Mouse (Mus musculus): ENCODE data around the gene Mrvi1. TPM values are rescaled to one million over a fixed set of nuclear protein-coding genes. Genes with fewer than 3 reads are reported as not detected.

The Mrvi1 gene
- polyA plus RNA-seq, 1 experiment from 2014 or later = 1.3 TPM

- no peak overlapping the region for H3K27ac ChIP-seq
- no peak overlapping the region for H3K4me3 ChIP-seq
- H3K9me3 ChIP-seq (replicated peaks) = no peaks in the 10 kb centered on the region
- DNase-seq (ENCODE audit: low spot score) = no peak
- H3K36me3 ChIP-seq = no peaks in the 10 kb centered on the region
- no peaks in the 10 kb centered on the region for H3K27me3 ChIP-seq (ENCODE audit: low read depth, poor library complexity, severe bottlenecking)
- H3K4me1 ChIP-seq = peaks cover 14% of the 10 kb centered on the region
- 95% methylated on average over 3 of the region's 3 CpGs for WGBS
Observed at GRCm38 (mm10) chr7:110948579-110948978, 33.7 kb downstream of the Mrvi1 start.

DNA sequence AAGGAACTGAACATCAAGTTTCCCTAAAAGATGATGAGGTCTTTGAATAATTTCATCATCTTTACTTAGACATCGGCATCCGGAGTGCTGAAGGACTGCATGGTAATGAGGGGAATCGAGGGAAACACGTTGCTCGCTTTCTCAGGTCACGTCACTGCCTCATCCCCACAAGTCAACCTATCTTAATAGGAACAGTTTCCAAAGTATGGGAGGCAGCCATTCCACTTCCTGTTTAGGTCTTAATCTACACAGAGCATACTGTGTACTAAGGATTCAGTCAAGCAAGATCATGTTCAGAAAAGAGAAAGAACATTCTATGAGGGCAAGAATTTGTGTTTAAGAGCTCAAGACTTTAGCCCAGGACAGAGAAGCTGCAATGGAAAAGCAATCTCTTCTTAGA lies 34.6 kb downstream of the Mrvi1 start:
- WGBS = 97% methylated on average over 6 of the region's 6 CpGs
- no peaks in the 10 kb centered on the region for H3K36me3 ChIP-seq
- H3K9me3 ChIP-seq (replicated peaks) = no peaks in the 10 kb centered on the region
- H3K4me3 ChIP-seq = no peak overlapping the region
- H3K27me3 ChIP-seq (ENCODE audit: low read depth, poor library complexity, severe bottlenecking) = no peaks in the 10 kb centered on the region
- no peak for DNase-seq (ENCODE audit: low spot score)
- peaks cover 14% of the 10 kb centered on the region for H3K4me1 ChIP-seq
- no peak overlapping the region for H3K27ac ChIP-seq

- no peaks in the 10 kb centered on the region for H3K27me3 ChIP-seq (ENCODE audit: low read depth, poor library complexity, severe bottlenecking)
- H3K27ac ChIP-seq = no peak overlapping the region
- peaks cover 20% of the 10 kb centered on the region for H3K4me1 ChIP-seq
- H3K36me3 ChIP-seq = no peaks in the 10 kb centered on the region
- WGBS = 76% methylated on average over 6 of the region's 6 CpGs
- no peak for DNase-seq (ENCODE audit: low spot score)
- H3K9me3 ChIP-seq (replicated peaks) = no peaks in the 10 kb centered on the region
- no peak overlapping the region for H3K4me3 ChIP-seq
Observed at GRCm38 (mm10) chr7:110946731-110947130, 35.5 kb downstream of the Mrvi1 start.

- Histone ChIP-seq H3K36me3 (no peaks in the 10 kb centered on the region), H3K9me3 (replicated peaks) (no peaks in the 10 kb centered on the region), H3K4me1 (peaks cover 18% of the 10 kb centered on the region), H3K27me3 (ENCODE audit: low read depth, poor library complexity, severe bottlenecking) (no peaks in the 10 kb centered on the region), H3K27ac (no peak overlapping the region), H3K4me3 (no peak overlapping the region)
- 90% methylated on average over 5 of the region's 5 CpGs for WGBS
- DNase-seq (ENCODE audit: low spot score) = no peak
Observed at GRCm38 (mm10) chr7:110944321-110944720, 37.9 kb downstream of the Mrvi1 start.

DNA sequence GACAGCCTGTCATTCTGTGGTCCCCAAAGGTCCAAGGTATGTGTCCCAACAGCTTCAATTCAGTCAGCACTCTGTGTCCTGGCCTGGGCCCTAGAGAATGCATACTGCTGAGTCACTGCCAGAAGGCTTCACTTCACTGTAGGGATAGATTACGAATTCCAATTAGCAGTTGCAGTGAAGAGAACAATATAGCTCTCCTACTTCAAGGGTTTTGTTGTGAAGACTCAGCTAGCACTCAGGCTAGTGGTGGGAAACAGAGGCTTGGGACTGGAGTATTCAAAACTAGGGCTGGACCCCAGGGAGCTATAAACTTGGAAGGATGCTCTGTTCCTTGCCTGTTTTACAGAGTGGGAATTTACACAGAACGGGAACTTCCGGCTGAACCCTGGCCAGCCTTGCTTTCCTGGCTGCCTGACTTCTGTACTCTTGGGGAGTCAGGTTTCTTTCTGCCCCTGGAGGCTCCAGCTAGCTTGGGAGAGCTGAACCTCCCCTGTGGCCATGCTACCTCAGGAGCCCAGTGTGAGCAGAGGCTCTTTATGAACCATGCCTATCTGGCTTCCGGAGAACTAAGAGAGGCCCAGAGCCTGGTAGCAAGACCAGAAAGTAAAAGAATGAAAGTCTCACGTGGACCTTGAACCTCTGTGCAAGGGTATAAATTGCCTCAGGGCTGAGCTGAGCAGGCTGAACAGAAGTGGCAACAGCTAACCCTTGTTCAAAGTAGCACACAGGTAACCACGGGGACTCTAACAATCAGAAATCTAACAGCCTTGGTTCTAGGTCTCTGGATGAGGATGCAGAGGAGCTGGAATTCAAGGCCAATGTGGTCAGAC lies 40.3 kb downstream of the Mrvi1 start:
- Histone ChIP-seq H3K4me3 (no peak overlapping the region), H3K9me3 (replicated peaks) (no peaks in the 10 kb centered on the region), H3K27ac (peak overlapping the region; percentile 68), H3K36me3 (no peaks in the 10 kb centered on the region), H3K27me3 (ENCODE audit: low read depth, poor library complexity, severe bottlenecking) (no peaks in the 10 kb centered on the region), H3K4me1 (peaks cover 18% of the 10 kb centered on the region)
- WGBS = 59% methylated on average over 6 of the region's 6 CpGs
- DNase-seq (ENCODE audit: low spot score) = no peak

DNA sequence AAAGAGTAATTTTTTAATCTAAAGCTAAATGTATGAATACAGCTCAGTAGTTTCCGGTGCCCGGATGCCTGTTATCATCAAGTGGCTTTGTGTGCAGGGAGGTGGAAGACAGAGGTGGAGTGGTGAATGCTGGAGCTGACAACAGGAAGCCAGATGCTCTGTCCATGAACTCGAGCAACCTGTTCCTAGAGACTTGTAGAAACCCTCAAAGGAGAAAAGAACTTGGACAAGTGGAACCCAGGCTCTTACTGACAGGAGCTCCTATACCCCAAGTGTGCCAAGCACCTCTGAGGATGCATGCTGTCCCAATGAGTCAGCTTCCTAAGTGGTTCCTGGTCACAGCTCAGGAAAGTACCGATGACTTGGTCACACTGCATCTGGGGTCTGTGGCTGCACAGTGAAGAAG lies 41.1 kb downstream of the Mrvi1 start:
- Histone ChIP-seq H3K4me1 (peaks cover 18% of the 10 kb centered on the region), H3K36me3 (no peaks in the 10 kb centered on the region), H3K4me3 (no peak overlapping the region), H3K27ac (peak overlapping the region; percentile 68), H3K9me3 (replicated peaks) (no peaks in the 10 kb centered on the region), H3K27me3 (ENCODE audit: low read depth, poor library complexity, severe bottlenecking) (no peaks in the 10 kb centered on the region)
- 89% methylated on average over 4 of the region's 4 CpGs for WGBS
- no peak for DNase-seq (ENCODE audit: low spot score)

GRCm38 (mm10) chr7:110935815-110936762 lies 46.2 kb downstream of the Mrvi1 start:
- no peak overlapping the region for H3K27ac ChIP-seq
- no peak overlapping the region for H3K4me3 ChIP-seq
- H3K4me1 ChIP-seq = peaks cover under 1% of the 10 kb centered on the region; the same call in 1 of the 2 replicates
- H3K9me3 ChIP-seq (replicated peaks) = no peaks in the 10 kb centered on the region
- no peak for DNase-seq (ENCODE audit: low spot score)
- no peaks in the 10 kb centered on the region for H3K27me3 ChIP-seq (ENCODE audit: low read depth, poor library complexity, severe bottlenecking)
- WGBS = 92% methylated on average over 6 of the region's 6 CpGs
- no peaks in the 10 kb centered on the region for H3K36me3 ChIP-seq

DNA sequence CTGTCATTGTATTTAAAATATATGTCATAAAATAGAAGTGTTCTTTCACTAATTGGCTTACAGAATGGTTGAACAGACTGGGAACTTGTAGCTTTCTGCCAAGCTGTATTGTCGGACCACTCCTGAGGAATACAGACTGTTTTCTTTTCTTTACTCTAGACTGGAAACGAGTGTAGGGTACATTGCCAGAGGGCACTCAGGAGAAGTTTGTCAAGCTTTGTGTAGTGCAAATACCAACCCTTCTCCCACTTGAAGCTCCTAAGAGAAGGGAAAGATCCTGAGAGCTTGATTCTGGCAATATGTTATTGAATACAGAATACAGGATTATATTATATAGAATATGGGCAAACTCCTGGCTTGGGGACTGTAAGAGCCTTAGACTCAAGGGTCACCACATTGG lies 48.3 kb downstream of the Mrvi1 start:
- H3K9me3 ChIP-seq (replicated peaks) = no peaks in the 10 kb centered on the region
- 67% methylated on average over 2 of the region's 2 CpGs for WGBS
- no peaks in the 10 kb centered on the region for H3K36me3 ChIP-seq
- H3K4me3 ChIP-seq = no peak overlapping the region
- H3K27me3 ChIP-seq (ENCODE audit: low read depth, poor library complexity, severe bottlenecking) = no peaks in the 10 kb centered on the region
- H3K27ac ChIP-seq = no peak overlapping the region
- no peaks in the 10 kb centered on the region for H3K4me1 ChIP-seq
- no peak for DNase-seq (ENCODE audit: low spot score)

GRCm38 (mm10) chr7:110933329-110933728 lies 48.9 kb downstream of the Mrvi1 start:
- 84% methylated on average over 3 of the region's 3 CpGs for WGBS
- H3K36me3 ChIP-seq = no peaks in the 10 kb centered on the region
- H3K4me1 ChIP-seq = no peaks in the 10 kb centered on the region
- no peak overlapping the region for H3K27ac ChIP-seq
- no peaks in the 10 kb centered on the region for H3K27me3 ChIP-seq (ENCODE audit: low read depth, poor library complexity, severe bottlenecking)
- DNase-seq (ENCODE audit: low spot score) = no peak
- no peaks in the 10 kb centered on the region for H3K9me3 ChIP-seq (replicated peaks)
- H3K4me3 ChIP-seq = no peak overlapping the region

DNA sequence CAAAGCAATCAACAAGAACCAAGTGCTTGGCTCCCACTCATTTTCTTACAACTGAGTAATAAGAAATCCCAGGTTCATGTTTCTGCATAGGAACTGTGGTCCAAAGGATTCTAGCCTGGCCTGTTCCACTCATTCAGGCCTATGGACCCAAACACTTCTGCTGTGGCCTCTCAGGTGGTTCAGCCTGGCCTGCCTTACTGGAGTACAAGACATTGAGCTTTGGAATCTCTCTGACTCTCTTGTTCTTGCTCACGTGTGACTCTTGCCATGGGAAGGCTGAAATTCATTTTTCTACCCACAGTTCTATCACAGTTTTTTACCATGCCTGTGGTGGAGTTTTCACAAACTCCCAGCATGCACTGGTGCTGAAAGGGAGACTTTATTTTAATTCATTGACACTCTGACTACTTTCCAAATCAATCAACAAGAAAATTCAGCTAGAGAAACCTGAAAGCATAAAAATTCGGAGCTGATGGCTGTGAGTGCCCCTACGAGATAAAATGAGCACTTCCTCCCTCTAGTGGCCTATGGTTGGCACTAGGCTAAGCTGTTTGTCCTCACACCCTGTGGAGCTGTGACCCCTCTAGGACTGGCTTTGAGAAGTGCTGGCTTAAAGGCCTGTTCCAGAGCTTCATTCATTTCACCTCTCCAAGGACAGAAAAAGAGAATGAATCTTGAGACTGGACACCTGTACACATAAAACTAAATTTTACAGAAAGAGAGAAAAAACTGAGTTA lies 52.0 kb downstream of the Mrvi1 start:
- DNase-seq (ENCODE audit: low spot score) = no peak
- H3K9me3 ChIP-seq (replicated peaks) = no peaks in the 10 kb centered on the region
- H3K36me3 ChIP-seq = no peaks in the 10 kb centered on the region
- 34% methylated on average over 3 of the region's 3 CpGs for WGBS
- H3K4me3 ChIP-seq = no peak overlapping the region
- no peaks in the 10 kb centered on the region for H3K27me3 ChIP-seq (ENCODE audit: low read depth, poor library complexity, severe bottlenecking)
- H3K27ac ChIP-seq = no peak overlapping the region
- no peaks in the 10 kb centered on the region for H3K4me1 ChIP-seq

GRCm38 (mm10) chr7:110926562-110926961 lies 55.7 kb downstream of the Mrvi1 start:
- 77% methylated on average over 4 of the region's 4 CpGs for WGBS
- no peak overlapping the region for H3K4me3 ChIP-seq
- no peaks in the 10 kb centered on the region for H3K4me1 ChIP-seq
- no peak overlapping the region for H3K27ac ChIP-seq
- no peak for DNase-seq (ENCODE audit: low spot score)
- no peaks in the 10 kb centered on the region for H3K27me3 ChIP-seq (ENCODE audit: low read depth, poor library complexity, severe bottlenecking)
- H3K9me3 ChIP-seq (replicated peaks) = no peaks in the 10 kb centered on the region
- H3K36me3 ChIP-seq = no peaks in the 10 kb centered on the region

DNA sequence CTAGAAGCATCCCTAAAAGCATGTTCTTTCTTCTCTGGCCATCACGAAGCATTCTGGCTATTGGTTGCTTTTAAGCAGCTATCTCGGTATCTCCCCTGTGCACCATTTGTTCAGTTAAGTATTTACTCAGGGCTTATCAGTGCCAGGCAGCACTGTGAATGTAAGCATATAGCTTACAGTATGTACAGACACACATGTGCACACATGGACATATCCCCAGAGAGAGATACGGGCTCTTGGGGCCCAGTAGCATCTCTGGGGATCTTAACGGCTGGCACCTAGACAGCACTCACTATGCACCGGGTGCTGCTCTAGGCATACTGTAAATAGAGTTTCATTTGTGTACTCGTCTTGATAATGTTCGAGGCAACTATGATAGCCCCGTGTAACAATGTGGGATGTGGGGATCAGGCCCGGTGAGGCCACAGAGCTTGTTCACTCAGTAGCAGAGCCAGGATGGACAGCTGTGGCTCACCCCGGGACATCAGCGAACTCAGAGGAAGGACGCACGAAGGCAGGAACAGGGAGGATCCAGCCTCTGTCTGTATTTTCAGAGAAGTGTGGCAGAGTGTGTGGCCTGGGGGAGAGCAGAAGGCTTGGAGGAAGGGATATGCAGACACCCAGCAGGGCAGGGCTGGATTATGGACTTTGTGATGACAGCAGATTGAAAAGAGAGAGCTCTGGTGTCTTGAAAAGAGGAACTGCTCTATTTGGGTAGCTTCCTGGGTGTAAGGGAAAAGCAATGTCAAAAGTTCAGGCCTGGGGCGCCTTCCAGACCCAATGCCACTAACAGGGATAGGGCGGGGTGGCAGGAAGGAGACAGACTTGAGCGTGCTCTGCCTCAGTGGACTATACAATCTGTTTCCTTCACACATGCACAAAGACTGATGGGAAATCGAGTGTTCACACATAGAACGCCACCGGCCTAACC lies 61.7 kb downstream of the Mrvi1 start:
- H3K27me3 ChIP-seq (ENCODE audit: low read depth, poor library complexity, severe bottlenecking) = no peaks in the 10 kb centered on the region
- peaks cover 6% of the 10 kb centered on the region for H3K4me1 ChIP-seq
- WGBS = 82% methylated on average over 19 of the region's 19 CpGs
- H3K36me3 ChIP-seq = no peaks in the 10 kb centered on the region
- no peak overlapping the region for H3K27ac ChIP-seq
- no peak for DNase-seq (ENCODE audit: low spot score)
- H3K9me3 ChIP-seq (replicated peaks) = no peaks in the 10 kb centered on the region
- H3K4me3 ChIP-seq = no peak overlapping the region

Data from limb, embryonic 10.5 days (tissue).